Mouse (Mus musculus) thymus, postnatal 10 days (tissue): ENCODE measurements around the gene Irf8.
"Not testable (repeated sequence)": the region's sequence is repeated elsewhere in the genome, so short reads cannot be mapped to it uniquely, and the experiment has no call there.

Experiments used
- DNase-seq, 2 experiments: peaks; one replicate each; pipeline ENCODE4 v3.0.0; 2021; ENCODE audit warnings: low spot score in 2 of 2

Gene Irf8

GRCm38 (mm10) chr8:120795944-120796635 is 59.9 kb downstream of the Irf8 start:
- DNase-seq, result peak; percentile 62 to 90

- DNase-seq, result peak in 1 of 2 experiments; percentile 23
Observed at GRCm38 (mm10) chr8:120797019-120797727, 61.0 kb downstream of the Irf8 start.

- DNase-seq, result peak; percentile 36 to 70
Observed at GRCm38 (mm10) chr8:120800308-120800865, 64.2 kb downstream of the Irf8 start.

- DNase-seq, result not testable (repeated sequence)
Observed at GRCm38 (mm10) chr8:120803661-120804375, 67.7 kb downstream of the Irf8 start.

- DNase-seq, result no peak
Observed at GRCm38 (mm10) chr8:120804741-120805140, 68.6 kb downstream of the Irf8 start.
